Mouse (Mus musculus) testis, postnatal 14 days (tissue): Measurements from ENCODE around the gene Vmn1r77.
"Not testable (repeated sequence)": the region's sequence is repeated elsewhere in the genome, so short reads cannot be mapped to it uniquely, and the experiment has no call there.

Source experiments
- DNase-seq: peaks from one replicate; pipeline ENCODE4 v3.0.0; 2021; ENCODE audit warnings: low spot score

The Vmn1r77 gene

DNA sequence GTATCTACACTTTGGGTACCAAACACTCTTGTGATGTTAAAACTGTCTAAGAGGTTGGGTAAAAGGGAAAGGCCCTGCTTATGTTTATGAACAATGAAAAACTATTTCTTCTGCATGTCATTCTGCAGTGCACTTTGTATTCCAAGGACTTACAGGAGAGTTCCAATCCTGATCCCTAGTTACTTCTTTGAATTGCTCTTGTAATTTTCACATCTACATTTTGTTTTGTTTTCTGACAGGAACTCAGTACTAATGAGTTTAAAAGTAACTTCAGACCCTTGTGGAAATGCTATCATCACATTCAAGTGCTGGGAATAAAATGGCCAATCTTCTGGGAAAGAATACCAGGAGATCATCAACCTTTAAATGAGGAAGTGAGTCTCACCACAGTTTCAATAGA lies at the start of gene Vmn1r77:
Vmn1r77 (plus strand) TSS at position 301 of the 400 bp plus-strand sequence.
- not testable (repeated sequence) for DNase-seq

DNA sequence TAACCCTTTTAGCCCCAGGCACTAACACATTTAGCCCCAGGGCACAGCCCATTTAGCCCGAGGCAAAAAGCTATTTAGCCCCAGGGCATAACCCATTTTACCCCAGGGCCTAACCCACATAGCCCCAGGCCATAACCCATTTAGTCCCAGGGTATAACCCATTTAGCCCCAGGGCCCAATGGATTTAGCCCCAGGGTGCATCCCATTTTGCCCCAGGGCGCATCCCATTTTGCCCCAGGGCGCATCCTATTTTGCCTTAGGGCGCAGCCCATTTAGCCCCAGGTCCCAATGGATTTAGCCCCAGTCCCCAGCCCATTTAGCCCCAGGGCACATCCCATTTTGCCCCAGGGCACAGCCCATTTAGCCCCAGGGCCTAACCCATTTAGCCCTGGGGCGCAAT lies 25.1 kb upstream of the Vmn1r77 start:
- DNase-seq = not testable (repeated sequence)

DNA sequence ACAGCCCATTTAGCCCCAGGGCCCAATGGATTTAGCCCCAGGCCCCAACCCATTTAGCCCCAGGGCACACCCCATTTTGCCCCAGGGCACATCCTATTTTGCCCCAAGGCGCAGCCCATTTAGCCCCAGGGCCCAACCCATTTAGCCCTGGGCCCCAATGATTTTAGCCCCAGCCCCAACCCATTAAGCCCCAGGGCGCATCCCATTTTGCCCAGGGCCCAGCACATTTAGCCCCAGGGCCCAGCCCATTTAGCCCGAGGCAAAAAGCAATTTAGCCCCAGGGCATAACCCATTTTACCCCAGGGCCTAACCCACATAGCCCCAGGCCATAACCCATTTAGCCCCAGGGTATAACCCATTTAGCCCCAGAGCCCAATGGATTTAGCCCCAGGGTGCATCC lies 24.2 kb upstream of the Vmn1r77 start:
- not testable (repeated sequence) for DNase-seq

DNA sequence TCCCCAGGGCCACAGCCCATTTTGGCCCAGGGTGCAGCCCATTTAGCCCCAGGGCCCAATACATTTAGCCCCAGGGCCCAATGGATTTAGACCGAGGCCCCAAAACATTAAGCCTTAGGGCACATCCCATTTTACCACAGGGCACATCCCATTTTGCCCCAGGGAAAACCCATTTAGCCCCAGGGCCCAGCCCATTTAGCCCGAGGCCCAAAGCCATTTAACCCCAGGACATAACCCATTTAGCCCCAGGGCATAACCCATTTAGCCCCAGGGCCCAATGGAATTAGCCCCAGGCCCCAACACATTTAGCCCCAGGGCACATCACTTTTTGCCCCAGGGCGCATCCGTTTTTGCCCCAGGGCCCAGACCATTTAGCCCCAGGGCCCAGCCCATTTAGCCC lies 23.4 kb upstream of the Vmn1r77 start:
- DNase-seq = no peak

DNA sequence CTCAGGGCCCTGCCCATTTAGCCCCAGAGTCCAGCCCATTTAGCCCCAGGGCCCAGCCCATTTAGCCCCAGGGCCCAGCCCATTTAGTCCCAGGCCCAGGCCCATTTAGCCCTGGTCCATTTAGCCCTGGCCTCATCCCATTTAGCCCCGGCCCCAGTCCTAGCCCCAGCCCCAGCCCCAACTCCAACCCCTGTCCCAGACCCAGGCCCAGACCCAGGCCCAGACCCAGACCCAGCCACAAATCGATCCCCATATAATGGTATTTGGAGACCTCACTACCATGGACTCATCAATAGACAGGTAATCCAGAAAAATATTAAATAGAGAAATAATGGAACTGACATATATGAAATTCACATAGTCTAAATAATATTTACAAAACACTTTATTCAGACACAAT lies 18.7 kb upstream of the Vmn1r77 start:
- DNase-seq = not testable (repeated sequence)

DNA sequence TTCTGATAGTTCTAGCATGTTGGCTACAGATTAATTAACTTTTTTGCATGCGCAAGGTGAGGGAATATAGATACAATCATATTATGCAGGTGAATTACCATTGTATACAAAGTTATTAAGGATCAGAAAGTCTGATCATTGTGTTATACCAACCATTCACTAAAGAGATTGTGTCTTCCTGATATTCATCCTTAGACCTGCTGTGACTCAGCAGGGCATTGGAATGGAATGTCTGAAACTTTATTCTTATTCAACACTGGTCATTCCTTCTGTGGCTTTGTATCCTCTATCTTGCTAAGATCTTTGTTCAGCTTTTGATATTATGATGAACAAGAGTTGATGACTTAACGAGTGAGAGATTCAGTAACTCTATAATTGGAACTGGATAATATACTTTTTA lies 4.1 kb downstream of the Vmn1r77 start:
- DNase-seq = no peak
